In genomic region chr1:133424547-133425140, GRCm38 (mm10) we compare ENCODE assay signal across 9 mouse cellular contexts. TPM values are rescaled to one million over a fixed set of nuclear protein-coding genes. Genes with fewer than 3 reads are reported as not detected.
DNase-seq lines count a peak whose midpoint lies in the region; ATAC-seq and TF ChIP-seq lines count a peak whose summit lies in the region.
"Had no signal": no experiment of that assay in that cellular context is flagged by ENCODE, and none has a peak within 500 bp of the region (broad histone marks: within the 10 kb centered on the region; RNA-seq: fewer than 3 reads in every experiment).

No protein-coding gene starts in this region.

- no peak for TF ChIP-seq POLR2A in ES-Bruce4 (IDR thresholded peaks at IDR 0.05; ENCODE audit: insufficient read depth, low read length)

- peak overlapping the region; percentile 99; the same call in 1 of the 2 replicates for H3K4me2 ChIP-seq in heart, embryonic 16.5 days (ENCODE audit: low read depth, low read length)
- peak overlapping the region; percentile 86; the same call in 1 of the 2 replicates for H3K4me2 ChIP-seq in liver, postnatal 0 days (ENCODE audit: low read depth, low read length)

- H3K9ac ChIP-seq in ES-Bruce4 (ENCODE audit: low read depth, poor library complexity, severe bottlenecking), result peak overlapping the region; percentile 89
- no peak overlapping the region for H3K9ac ChIP-seq in heart, embryonic 16.5 days (ENCODE audit: low read length)
- no peak overlapping the region for H3K9ac ChIP-seq in liver, postnatal 0 days (replicated peaks)

- no peak overlapping the region for H3K27ac ChIP-seq in ES-Bruce4 (ENCODE audit: insufficient read depth, low read length)
- H3K27ac ChIP-seq in heart, embryonic 16.5 days (ENCODE audit: low read length), result no peak overlapping the region
- H3K27ac ChIP-seq in liver, postnatal 0 days (ENCODE audit: low read depth), result no peak overlapping the region
- H3K27ac ChIP-seq: macrophage had no signal

- WGBS in heart, embryonic 16.5 days, result 63% methylated on average over 4 of the region's 4 CpGs
- 55% methylated on average over 4 of the region's 4 CpGs for WGBS in liver, postnatal 0 days (ENCODE audit: insufficient replicate concordance)

- TF ChIP-seq EP300 in ES-Bruce4 (IDR thresholded peaks at IDR 0.05; ENCODE audit: insufficient read depth, low read depth, low read length), result no peak
- no peak for TF ChIP-seq EP300 in liver, postnatal 0 days (IDR thresholded peaks at IDR 0.05; ENCODE audit: low read depth)

- TF ChIP-seq CTCF in ES-Bruce4 (IDR thresholded peaks at IDR 0.05; ENCODE audit: low read depth, low read length), result no peak
- TF ChIP-seq CTCF in liver, postnatal 0 days (IDR thresholded peaks at IDR 0.05; ENCODE audit: low read depth), result no peak

- peaks cover 2% of the 10 kb centered on the region for H3K4me1 ChIP-seq in ES-Bruce4 (ENCODE audit: control insufficient read depth, insufficient read depth, low read length)
- peaks cover 9% of the 10 kb centered on the region; the same call in 1 of the 2 replicates for H3K4me1 ChIP-seq in heart, embryonic 16.5 days (ENCODE audit: control insufficient read depth, insufficient read depth, low read length)
- 0 out of 2 replicates have a peak, but pooled peaks cover 2% of the 10 kb centered on the region for H3K4me1 ChIP-seq in liver, postnatal 0 days (ENCODE audit: insufficient read depth)

- H3K9me3 ChIP-seq in ES-Bruce4 (replicated peaks; ENCODE audit: control insufficient read depth, insufficient read depth, low read length, poor library complexity, severe bottlenecking), result peaks cover 8% of the 10 kb centered on the region
- no peaks in the 10 kb centered on the region for H3K9me3 ChIP-seq in heart, embryonic 16.5 days (replicated peaks; ENCODE audit: control insufficient read depth, low read length)
- peaks cover 4% of the 10 kb centered on the region; the same call in 1 of the 2 replicates for H3K9me3 ChIP-seq in liver, postnatal 0 days (ENCODE audit: low read length)

- peak; percentile 95 for DNase-seq in heart, adult 11 months
- no peak for DNase-seq in heart, adult 9 months (ENCODE audit: low spot score in 2 of 2)
- DNase-seq in liver, postnatal 0 days, result no peak
- DNase-seq in natural killer cell, adult 2 months (ENCODE audit: low spot score in 2 of 2), result no peak
- DNase-seq in cerebellum, adult 8-10 months, result no peak
- DNase-seq in right cerebral cortex, adult 18-20 months, result no peak

- ATAC-seq in heart, embryonic 16.5 days (replicated peaks; ENCODE audit: extremely low read depth, insufficient read depth, low FRiP score), result peak; percentile 33; the same call in 1 of the 2 replicates
- no peak for ATAC-seq in liver, postnatal 0 days

- no peaks in the 10 kb centered on the region for H3K36me3 ChIP-seq in ES-Bruce4 (ENCODE audit: control insufficient read depth, insufficient read depth, low read length, poor library complexity, severe bottlenecking)
- H3K36me3 ChIP-seq in heart, embryonic 16.5 days (ENCODE audit: control insufficient read depth, insufficient read depth), result no peaks in the 10 kb centered on the region
- no peaks in the 10 kb centered on the region for H3K36me3 ChIP-seq in liver, postnatal 0 days (replicated peaks; ENCODE audit: insufficient read depth, low read length)

- 0 out of 2 replicates have a peak overlapping the region, but pooled peaks have one; percentile 31 for H3K4me3 ChIP-seq in ES-Bruce4 (ENCODE audit: low read depth, low read length)
- peak overlapping the region; percentile 13; the same call in 1 of the 2 replicates for H3K4me3 ChIP-seq in heart, embryonic 16.5 days (ENCODE audit: low read length)
- H3K4me3 ChIP-seq in liver, postnatal 0 days (ENCODE audit: low read depth, low read length), result no peak overlapping the region

- no peaks in the 10 kb centered on the region for H3K27me3 ChIP-seq in ES-Bruce4 (ENCODE audit: control insufficient read depth, insufficient read depth, low read length, poor library complexity, severe bottlenecking)
- no peaks in the 10 kb centered on the region for H3K27me3 ChIP-seq in heart, embryonic 16.5 days (ENCODE audit: control insufficient read depth, insufficient read depth, low read length)
- H3K27me3 ChIP-seq in liver, postnatal 0 days (ENCODE audit: insufficient read depth, low read length), result peaks cover 7% of the 10 kb centered on the region

RNA-seq across cellular contexts. Expression of gene Sox13, which starts 0.5 kb away (rescaled TPM):
- polyA plus RNA-seq in ES-Bruce4 (2011; ENCODE audit: insufficient read depth, insufficient read length, low read depth, missing spikeins), result 22.8 and 25.0 TPM in 2 replicates
- polyA plus RNA-seq in heart, embryonic 16.5 days (2015; fragmentation: Nextera tagmentation; extraction: Ambion mirVana), result 4.3 and 5.8 TPM in 2 replicates
- polyA plus RNA-seq in liver, postnatal 0 days (2015; fragmentation: Nextera tagmentation; extraction: Ambion mirVana), result 1.3 and 1.9 TPM in 2 replicates
